In the genomic region with DNA sequence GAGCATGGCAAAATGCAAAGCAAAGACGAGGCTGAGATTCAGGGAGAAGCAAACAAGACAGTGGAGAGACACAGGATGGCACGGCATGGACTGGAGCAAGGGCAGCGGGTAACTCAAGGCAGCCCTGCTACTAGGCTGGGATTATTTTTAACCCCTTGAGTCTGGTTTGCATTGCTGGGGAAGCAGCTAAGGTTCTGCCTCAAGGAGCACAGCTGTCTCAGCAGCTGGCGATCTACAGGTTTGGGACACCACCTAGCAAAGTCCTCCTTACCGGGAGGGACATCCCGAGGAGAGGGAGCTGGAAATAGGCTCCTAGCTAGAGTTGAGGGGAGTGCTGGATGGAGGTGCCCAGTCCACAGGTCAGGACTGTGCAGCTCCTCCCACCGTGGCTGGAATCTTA, we compare ENCODE assay signal across 31 mouse cellular contexts. TPM values are rescaled to one million over a fixed set of nuclear protein-coding genes. Genes with fewer than 3 reads are reported as not detected.
DNase-seq lines count a peak whose midpoint lies in the region; ATAC-seq and TF ChIP-seq lines count a peak whose summit lies in the region.
"Had no signal": no experiment of that assay in that cellular context is flagged by ENCODE, and none has a peak within 500 bp of the region (broad histone marks: within the 10 kb centered on the region; RNA-seq: fewer than 3 reads in every experiment).

No protein-coding gene starts in this region.

- peak; percentile 77 for TF ChIP-seq EP300 in CH12.LX (IDR thresholded peaks at IDR 0.05; ENCODE audit: low read length)

- H3K79me2 ChIP-seq in CH12.LX (replicated peaks; ENCODE audit: control insufficient read depth, extremely low read depth, insufficient read depth, poor library complexity, severe bottlenecking) = no peaks in the 10 kb centered on the region

- TF ChIP-seq RAD21 in CH12.LX (IDR thresholded peaks at IDR 0.05; ENCODE audit: low read depth, low read length) = no peak

- no peaks in the 10 kb centered on the region for H3K9me3 ChIP-seq in megakaryocyte, embryonic 14.5 days
- peaks cover 2% of the 10 kb centered on the region for H3K9me3 ChIP-seq in CH12.LX (replicated peaks; ENCODE audit: low read length)
- H3K9me3 ChIP-seq: embryonic facial prominence, embryonic 13.5 days; embryonic facial prominence, embryonic 15.5 days; forebrain, embryonic 10.5 days; forebrain, embryonic 12.5 days had no signal

- no peak overlapping the region for H3K9ac ChIP-seq in CH12.LX (ENCODE audit: insufficient read depth, low read depth)
- H3K9ac ChIP-seq: embryonic facial prominence, embryonic 13.5 days; embryonic facial prominence, embryonic 15.5 days; forebrain, embryonic 12.5 days had no signal

- in situ Hi-C loops in CH12.LX (cut with MboI; ENCODE audit: low pct_ligation_motif_present, low pct_unique_long_range_greater_than_20kb, low sequenced_read_pairs) = no loop called here

- peaks cover 21% of the 10 kb centered on the region for H3K4me1 ChIP-seq in megakaryocyte, embryonic 14.5 days
- H3K4me1 ChIP-seq in spleen, adult 2 months (ENCODE audit: control insufficient read depth, insufficient read depth, insufficient read length) = peaks cover 3% of the 10 kb centered on the region; the same call in 1 of the 2 replicates
- peaks cover 12 to 53% of the 10 kb centered on the region in 2 experiments for H3K4me1 ChIP-seq in CH12.LX (ENCODE audit: control insufficient read depth in 1 of 2, insufficient read depth in 2 of 2)
- H3K4me1 ChIP-seq: embryonic facial prominence, embryonic 13.5 days had no signal

- TF ChIP-seq POLR2A in spleen, adult 2 months (IDR thresholded peaks at IDR 0.05; ENCODE audit: low read depth, low read length) = no peak
- no peak for TF ChIP-seq POLR2A in CH12.LX (IDR thresholded peaks at IDR 0.05; ENCODE audit: low read depth, low read length)

- no peaks in the 10 kb centered on the region for H3K36me3 ChIP-seq in megakaryocyte, embryonic 14.5 days (replicated peaks; ENCODE audit: low read length)
- no peaks in the 10 kb centered on the region for H3K36me3 ChIP-seq in spleen, adult 2 months (ENCODE audit: control insufficient read depth, insufficient read depth, low read length)
- H3K36me3 ChIP-seq in CH12.LX (replicated peaks in 1 of 2; ENCODE audit: control insufficient read depth in 1 of 2, insufficient read depth in 1 of 2, low read length in 1 of 2) = peaks cover 0 to 21% of the 10 kb centered on the region in 2 experiments
- H3K36me3 ChIP-seq: embryonic facial prominence, embryonic 13.5 days; embryonic facial prominence, embryonic 15.5 days; forebrain, embryonic 10.5 days; forebrain, embryonic 12.5 days had no signal

- peak overlapping the region; percentile 62 for H3K4me3 ChIP-seq in megakaryocyte, embryonic 14.5 days (replicated peaks)
- no peak overlapping the region for H3K4me3 ChIP-seq in spleen, adult 2 months (ENCODE audit: extremely low read depth, insufficient read depth, insufficient read length)
- H3K4me3 ChIP-seq in CH12.LX (replicated peaks in 1 of 3; ENCODE audit: low read depth in 2 of 3, low read length in 2 of 3, poor library complexity in 1 of 3) = peak overlapping the region; percentile 22 to 76 (median 63)
- H3K4me3 ChIP-seq: embryonic facial prominence, embryonic 13.5 days; embryonic facial prominence, embryonic 15.5 days; erythroblast, embryonic 14.5 days; forebrain, embryonic 10.5 days; forebrain, embryonic 12.5 days had no signal

- 0 out of 2 replicates have a peak overlapping the region, but pooled peaks have one; percentile 1 for H3K27ac ChIP-seq in spleen, adult 2 months (ENCODE audit: insufficient read depth, low read length)
- H3K27ac ChIP-seq in CH12.LX (ENCODE audit: insufficient read depth, low read depth) = peak overlapping the region; percentile 0; the same call in 1 of the 2 replicates
- H3K27ac ChIP-seq: embryonic facial prominence, embryonic 13.5 days; embryonic facial prominence, embryonic 15.5 days; forebrain, embryonic 10.5 days; forebrain, embryonic 12.5 days had no signal

- no peak for TF ChIP-seq CTCF in spleen, adult 2 months (IDR thresholded peaks at IDR 0.05; ENCODE audit: extremely low read depth, insufficient read depth, insufficient read length, insufficient replicate concordance)
- TF ChIP-seq CTCF in CH12.LX (conservative IDR thresholded peaks at IDR 0.05 in 1 of 2, IDR thresholded peaks at IDR 0.05 in 1 of 2; ENCODE audit: low read depth in 2 of 2, low read length in 2 of 2) = no peak

- dilution Hi-C loops in CH12.LX (cut with MboI; ENCODE audit: extremely low pct_ligation_motif_present, extremely low pct_unique_long_range_greater_than_20kb, low sequenced_read_pairs) = no loop called here

- DNase-seq in spleen, adult 2 months (ENCODE audit: low read depth in 1 of 2, low spot score in 2 of 2) = no peak
- no peak for DNase-seq in spleen, postnatal 4 days (ENCODE audit: low spot score in 2 of 2)
- DNase-seq in CH12.LX (ENCODE audit: extremely low read depth) = peak; percentile 70
- no peak for DNase-seq in thymus, postnatal 10 days (ENCODE audit: low spot score in 2 of 2)
- no peak for DNase-seq in lung, postnatal 4 days
- DNase-seq: adrenal gland, adult 2 months; adrenal gland, postnatal 10 days; adrenal gland, postnatal 25 days; B cell, adult 2 months; cerebellum, adult 11 months; cerebellum, adult 18-20 months; cerebellum, adult 8-10 months; cerebellum, adult 9-11 months; cerebellum, postnatal 14 days; cerebellum, postnatal 36 days; embryo, embryonic 11 days had no signal

- no peak for ATAC-seq in megakaryocyte, adult 5-6 weeks (ENCODE audit: poor library complexity, severe bottlenecking)
- ATAC-seq: CD4-positive, CD25-positive, alpha-beta regulatory T cell, adult 4 months; forebrain, embryonic 14.5 days; forebrain, embryonic 16.5 days had no signal

- peaks cover 11% of the 10 kb centered on the region for H3K27me3 ChIP-seq in megakaryocyte, embryonic 14.5 days (replicated peaks)
- H3K27me3 ChIP-seq in spleen, adult 2 months (ENCODE audit: control insufficient read depth, insufficient read depth, low read length) = no peaks in the 10 kb centered on the region
- no peaks in the 10 kb centered on the region for H3K27me3 ChIP-seq in CH12.LX (replicated peaks)
- H3K27me3 ChIP-seq: forebrain, embryonic 12.5 days had no signal

- 21% methylated on average over 7 of the region's 7 CpGs for WGBS in spleen, adult 2 months

- H3K4me2 ChIP-seq in CH12.LX (ENCODE audit: insufficient read depth, low read depth, poor library complexity, severe bottlenecking) = peak overlapping the region; percentile 74
- H3K4me2 ChIP-seq: embryonic facial prominence, embryonic 13.5 days; embryonic facial prominence, embryonic 15.5 days; forebrain, embryonic 12.5 days had no signal

TF ChIP-seq in CH12.LX, 34 proteins besides CTCF, POLR2A, EP300 and RAD21 (continues in another document):
- TF ChIP-seq JUN (IDR thresholded peaks at IDR 0.05; ENCODE audit: insufficient read depth, low read depth, low read length) (no peak), MAX (IDR thresholded peaks at IDR 0.05; ENCODE audit: low read length) (no peak), TBP (conservative IDR thresholded peaks at IDR 0.05; ENCODE audit: low read depth, low read length) (peak; percentile 36; the same call in 1 of the 2 replicates), IRF4 (IDR thresholded peaks at IDR 0.05; ENCODE audit: low read depth, low read length) (peak; percentile 74), MYC (IDR thresholded peaks at IDR 0.05; ENCODE audit: low read depth, low read length) (0 out of 2 replicates have a peak, but pooled peaks have one; percentile 19), BHLHE40 (IDR thresholded peaks at IDR 0.05; ENCODE audit: low read depth, low read length) (peak; percentile 71), HCFC1 (IDR thresholded peaks at IDR 0.05; ENCODE audit: low read depth, low read length) (no peak)

RNA-seq across cellular contexts. Expression of gene Aicda, which starts 1.7 kb away (rescaled TPM):
- 0.07 and 0.69 TPM in 2 replicates for polyA plus RNA-seq in megakaryocyte, embryonic 14.5 days (2012; ENCODE audit: insufficient read depth, low replicate concordance)
- 0.07 TPM in 1 of 2 replicates, not detected in the other for total RNA-seq in megakaryocyte, adult 5-6 weeks (2015)
- not detected in 2 replicates for total RNA-seq in megakaryocyte, adult 5-6 weeks (2017)
- 0.20 and 0.38 TPM in 2 replicates for polyA plus RNA-seq in spleen, adult 2 months (2012; rRNA removed)
- total RNA-seq in CH12.LX (2012; rRNA removed) = 5.4 and 6.4 TPM in 2 replicates
- total RNA-seq in CH12.LX (2014; rRNA removed) = 41.1 TPM in 2 replicates
- polyA plus RNA-seq in CH12.LX (2012; ENCODE audit: insufficient read length, low read depth) = 33.3 and 36.6 TPM in 2 replicates
- total RNA-seq: adrenal gland, adult 2 months; adrenal gland, postnatal 10 days; adrenal gland, postnatal 25 days; adrenal gland, postnatal 4 days; common myeloid progenitor, adult 5-6 weeks; MEL had no signal
- polyA plus RNA-seq: adrenal gland, adult 2 months; embryonic facial prominence, embryonic 11.5 days; embryonic facial prominence, embryonic 15.5 days; erythroblast, embryonic 14.5 days; forebrain, embryonic 10.5 days; forebrain, embryonic 12.5 days had no signal

RNA-seq across cellular contexts. Expression of gene Apobec1, which starts 47.0 kb away (rescaled TPM):
- polyA plus RNA-seq in megakaryocyte, embryonic 14.5 days (2012; ENCODE audit: insufficient read depth, low replicate concordance) = 7.5 TPM in 1 of 2 replicates, not detected in the other
- total RNA-seq in megakaryocyte, adult 5-6 weeks (2015) = 112 and 151 TPM in 2 replicates
- total RNA-seq in megakaryocyte, adult 5-6 weeks (2017) = 78.0 and 87.4 TPM in 2 replicates
- polyA plus RNA-seq in spleen, adult 2 months (2012; rRNA removed) = 44.0 and 60.3 TPM in 2 replicates
- total RNA-seq in CH12.LX (2012; rRNA removed) (32.2 and 39.6 TPM in 2 replicates), CH12.LX (2014; rRNA removed) (42.6 and 46.2 TPM in 2 replicates)
- polyA plus RNA-seq in CH12.LX (2012; ENCODE audit: insufficient read length, low read depth) = 34.4 and 41.9 TPM in 2 replicates
- polyA plus RNA-seq: erythroblast, embryonic 14.5 days had no signal

RNA-seq across cellular contexts. Expression of gene Mfap5, which starts 49.6 kb away (rescaled TPM):
- not detected in 2 replicates for polyA plus RNA-seq in megakaryocyte, embryonic 14.5 days (2012; ENCODE audit: insufficient read depth, low replicate concordance)
- not detected in 2 replicates for total RNA-seq in megakaryocyte, adult 5-6 weeks (2015)
- not detected in 2 replicates for total RNA-seq in megakaryocyte, adult 5-6 weeks (2017)
- polyA plus RNA-seq in spleen, adult 2 months (2012; rRNA removed) = 11.7 and 13.3 TPM in 2 replicates
- 0.13 and 0.42 TPM in 2 replicates for total RNA-seq in CH12.LX (2012; rRNA removed)
- 0.15 TPM in 1 of 2 replicates, not detected in the other for total RNA-seq in CH12.LX (2014; rRNA removed)
- polyA plus RNA-seq in CH12.LX (2012; ENCODE audit: insufficient read length, low read depth) = 0.16 TPM in 1 of 2 replicates, not detected in the other
- total RNA-seq: common myeloid progenitor, adult 5-6 weeks; MEL had no signal
- polyA plus RNA-seq: CD4-positive, CD25-positive, alpha-beta regulatory T cell, adult 4 months; erythroblast, embryonic 14.5 days had no signal

RNA-seq across cellular contexts. Expression of gene Gdf3, which starts 54.6 kb away (rescaled TPM):
- polyA plus RNA-seq in megakaryocyte, embryonic 14.5 days (2012; ENCODE audit: insufficient read depth, low replicate concordance) = 0.07 TPM in 1 of 2 replicates, not detected in the other
- 0.62 and 1.7 TPM in 2 replicates for total RNA-seq in megakaryocyte, adult 5-6 weeks (2015)
- 0.40 TPM in 1 of 2 replicates, not detected in the other for total RNA-seq in megakaryocyte, adult 5-6 weeks (2017)
- polyA plus RNA-seq in spleen, adult 2 months (2012; rRNA removed) = 0.49 and 0.60 TPM in 2 replicates
- total RNA-seq in CH12.LX (2012; rRNA removed) (not detected in 2 replicates), CH12.LX (2014; rRNA removed) (not detected in 2 replicates)
- polyA plus RNA-seq in CH12.LX (2012; ENCODE audit: insufficient read length, low read depth) = not detected in 2 replicates
- total RNA-seq: adrenal gland, adult 2 months; adrenal gland, postnatal 10 days; adrenal gland, postnatal 25 days; adrenal gland, postnatal 4 days had no signal
- polyA plus RNA-seq: brain, embryonic 14.5 days; CD4-positive, CD25-positive, alpha-beta regulatory T cell, adult 4 months; embryonic facial prominence, embryonic 11.5 days; embryonic facial prominence, embryonic 13.5 days; erythroblast, embryonic 14.5 days; forebrain, embryonic 12.5 days; forebrain, embryonic 14.5 days; forebrain, embryonic 16.5 days had no signal

RNA-seq across cellular contexts. Expression of gene Rimklb, which starts 56.7 kb away (rescaled TPM):
- polyA plus RNA-seq in megakaryocyte, embryonic 14.5 days (2012; ENCODE audit: insufficient read depth, low replicate concordance) = not detected in 2 replicates
- not detected in 2 replicates for total RNA-seq in megakaryocyte, adult 5-6 weeks (2015)
- total RNA-seq in megakaryocyte, adult 5-6 weeks (2017) = not detected in 2 replicates
- not detected in 2 replicates for polyA plus RNA-seq in spleen, adult 2 months (2012; rRNA removed)
- not detected in 2 replicates for total RNA-seq in CH12.LX (2012; rRNA removed)
- total RNA-seq in CH12.LX (2014; rRNA removed) = not detected in 2 replicates
- not detected in 2 replicates for polyA plus RNA-seq in CH12.LX (2012; ENCODE audit: insufficient read length, low read depth)
- total RNA-seq: adrenal gland, adult 2 months; common myeloid progenitor, adult 5-6 weeks had no signal
- polyA plus RNA-seq: erythroblast, embryonic 14.5 days had no signal

Comparison
In these comparisons a context has a peak if more than half of its experiments do, and no peak if none do; other contexts are left out.
1. RNA of gene Aicda, which starts 1.7 kb away (polyA plus RNA-seq): 33.3 to 36.6 TPM in CH12.LX; 0.20 to 0.38 TPM in spleen, adult 2 months and 0.07 to 0.69 TPM in megakaryocyte, embryonic 14.5 days; every median in the first group is over 10 times any median in the second.